Mouse (Mus musculus) gastrocnemius, adult 2 months (tissue): Measurements from ENCODE around the gene Zbtb42. TPM values are rescaled to one million over a fixed set of nuclear protein-coding genes. Genes with fewer than 3 reads are reported as not detected.
A peak's percentile ranks its signal among the peaks of the same experiment; 100 is the strongest.

ENCODE experiments used
- DNase-seq: peaks from one replicate; pipeline ENCODE4 v3.0.0; 2022
- H3K27ac ChIP-seq: fragments of 200-600 bp; 2 replicates; pipeline ENCODE4 v1.8.1; 2022; ENCODE audit warnings: mild to moderate bottlenecking
- H3K4me3 ChIP-seq: fragments of 200-600 bp; 2 replicates; pipeline ENCODE4 v1.8.1; 2022; ENCODE audit warnings: mild to moderate bottlenecking, moderate library complexity
- CTCF ChIP-seq: fragments of 200-600 bp; IDR thresholded peaks from 2 replicates; pipeline ENCODE4 v1.8.1; 2022; ENCODE audit warnings: antibody characterized with exemption, mild to moderate bottlenecking, moderate library complexity
- intact Hi-C: fragments of 180-260 bp; cut with DNase I; formaldehyde crosslinking; loops from one replicate; pipeline ENCODE4 v1.15.1; 2025
- total RNA-seq, 2 experiments: library from RNA; stranded (reverse); gene quantifications; 2 replicates each; pipeline ENCODE4 v1.2.3; 2021

Gene Zbtb42
- total RNA-seq, 2 experiments from 2014 or later = 0.64 to 0.81 TPM

DNA sequence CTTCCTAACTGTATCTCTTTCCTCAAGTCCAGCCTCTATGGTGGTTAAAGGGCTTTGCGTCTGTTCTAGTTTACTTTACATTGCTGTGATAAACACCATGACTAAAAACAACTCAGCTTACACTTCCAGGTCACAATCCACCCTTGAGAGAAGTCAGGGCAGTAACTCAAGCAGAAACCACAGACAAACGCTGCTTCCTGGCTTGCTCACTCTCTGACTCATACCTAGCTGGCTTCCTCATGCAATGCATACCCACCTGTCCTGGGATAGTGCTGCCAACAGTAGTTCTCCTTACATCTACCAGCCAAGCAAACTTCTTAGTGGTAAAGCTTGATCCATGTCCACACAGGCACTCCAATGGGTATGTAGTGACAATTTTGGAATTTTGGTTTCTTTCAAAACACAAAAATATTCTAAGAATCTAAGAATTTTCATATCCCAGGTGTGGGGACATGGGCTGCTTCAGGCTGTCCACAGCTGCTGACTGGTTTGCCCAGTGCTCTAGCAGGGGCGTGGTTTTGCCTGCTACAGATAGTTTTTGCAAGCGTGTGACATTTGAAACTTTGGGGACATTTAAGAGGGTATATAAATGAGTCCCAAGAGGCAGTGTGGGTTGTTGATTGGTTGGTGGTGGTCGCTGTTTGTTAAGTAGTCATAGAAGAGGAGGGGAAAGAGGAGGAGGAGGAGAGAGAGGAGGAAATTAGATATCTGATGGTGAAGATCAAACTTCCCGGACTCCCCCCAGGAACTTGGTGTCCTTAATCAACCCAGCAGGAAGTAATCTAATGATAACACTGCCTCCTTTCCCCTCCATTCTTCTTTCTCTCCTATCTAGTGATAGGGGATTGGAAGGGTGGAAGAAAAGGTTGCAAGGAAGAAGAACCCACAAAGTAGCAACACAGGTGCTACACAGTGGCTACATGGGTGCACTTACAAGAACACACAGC, 24.0 kb downstream of the Zbtb42 start:
- no peak for DNase-seq
- Histone ChIP-seq H3K4me3 (no peak overlapping the region), H3K27ac (peak overlapping the region; percentile 1; the same call in 1 of the 2 replicates)
- intact Hi-C loops = no loop called here
- TF ChIP-seq CTCF = no peak

DNA sequence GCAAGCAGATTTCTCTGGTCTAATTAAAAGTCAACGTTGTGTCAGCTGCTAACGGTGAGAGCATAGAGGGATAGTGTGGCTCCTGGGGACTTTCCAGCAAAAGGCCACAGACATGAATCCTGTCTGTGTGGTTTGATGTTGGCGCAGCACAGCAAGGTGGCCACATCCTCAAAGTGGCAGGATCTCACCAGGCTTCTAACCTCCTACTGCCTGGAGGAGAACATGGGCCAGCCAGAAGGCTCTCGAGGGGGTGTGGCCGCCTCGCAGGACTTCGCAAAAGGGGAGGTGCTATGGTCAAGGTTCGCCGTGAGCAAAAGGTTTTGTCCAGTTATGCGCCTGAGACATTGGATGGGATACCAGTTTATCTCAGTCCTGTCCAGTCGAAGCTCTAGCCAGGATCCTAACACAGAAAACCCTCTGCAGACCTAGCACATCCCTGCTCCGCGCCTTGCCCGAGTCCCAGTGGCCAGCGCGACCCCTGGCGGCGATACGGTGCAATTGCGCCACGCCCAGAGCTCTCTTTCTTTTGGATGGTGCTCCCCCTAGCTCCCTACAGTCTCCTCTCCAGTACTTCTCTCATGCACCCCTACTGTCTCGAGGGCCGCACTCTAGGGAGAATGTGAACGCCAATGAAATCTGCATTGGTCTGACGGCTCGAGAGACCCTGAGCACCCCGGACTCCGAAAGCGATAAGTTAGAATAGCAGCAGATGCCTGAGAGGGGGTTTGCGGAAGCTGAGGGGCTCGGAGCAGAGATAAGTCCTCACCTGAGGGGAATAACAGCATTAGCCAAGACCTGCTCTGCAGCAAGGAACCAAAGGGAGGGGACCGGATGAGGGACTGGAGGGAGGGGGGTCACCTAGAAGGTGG, 28.3 kb downstream of the Zbtb42 start:
- peak; percentile 92 for DNase-seq
- intact Hi-C loops = loop anchor here (1.0 to 2.0 kb wide), 2 partner anchors 46 to 54 kb away; no protein-coding TSS in a partner anchor
- TF ChIP-seq CTCF = peak; percentile 100; the same call in 1 of the 2 replicates
- peak overlapping the region; percentile 42 for H3K4me3 ChIP-seq
- H3K27ac ChIP-seq = no peak overlapping the region

DNA sequence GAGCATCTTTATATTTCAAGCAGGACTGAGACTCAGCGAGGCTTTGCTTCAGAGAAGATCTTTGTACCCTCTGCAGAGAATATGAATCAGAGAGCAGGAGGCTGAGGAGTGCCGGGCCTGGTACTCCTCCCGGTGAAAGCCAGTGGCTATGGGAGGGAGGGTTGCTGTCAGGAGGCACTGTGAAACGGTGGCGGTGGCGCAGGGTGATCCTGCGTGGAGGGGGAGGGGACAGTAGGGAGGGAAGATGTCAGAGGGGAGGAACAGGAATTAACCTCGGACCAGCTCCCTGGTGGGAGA, 28.9 kb downstream of the Zbtb42 start:
- intact Hi-C loops = loop anchor here (1.0 to 2.0 kb wide), 2 partner anchors 47 to 54 kb away; no protein-coding TSS in a partner anchor
- no peak for DNase-seq
- TF ChIP-seq CTCF = no peak
- Histone ChIP-seq H3K4me3 (no peak overlapping the region), H3K27ac (no peak overlapping the region)

DNA sequence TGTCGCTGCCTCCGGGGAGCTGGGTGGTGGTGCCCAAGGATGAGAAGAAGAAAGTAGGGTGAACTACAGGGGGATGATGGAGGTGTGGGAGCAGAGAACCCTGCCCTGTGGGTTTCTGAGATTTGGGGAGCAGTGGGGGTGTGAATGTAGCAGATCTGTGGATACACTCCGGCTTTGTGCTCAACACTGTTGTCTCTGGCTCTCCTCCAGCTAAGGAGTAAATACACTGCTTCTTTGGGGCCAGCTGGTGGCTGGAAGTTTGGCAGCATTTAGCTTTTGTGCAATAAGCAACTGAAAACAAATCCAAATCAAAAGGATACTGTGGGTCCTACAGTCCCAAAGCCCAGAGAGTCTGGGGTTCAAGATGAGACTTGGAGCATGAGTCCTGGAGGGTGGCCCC, 35.4 kb downstream of the Zbtb42 start:
- no peak for DNase-seq

DNA sequence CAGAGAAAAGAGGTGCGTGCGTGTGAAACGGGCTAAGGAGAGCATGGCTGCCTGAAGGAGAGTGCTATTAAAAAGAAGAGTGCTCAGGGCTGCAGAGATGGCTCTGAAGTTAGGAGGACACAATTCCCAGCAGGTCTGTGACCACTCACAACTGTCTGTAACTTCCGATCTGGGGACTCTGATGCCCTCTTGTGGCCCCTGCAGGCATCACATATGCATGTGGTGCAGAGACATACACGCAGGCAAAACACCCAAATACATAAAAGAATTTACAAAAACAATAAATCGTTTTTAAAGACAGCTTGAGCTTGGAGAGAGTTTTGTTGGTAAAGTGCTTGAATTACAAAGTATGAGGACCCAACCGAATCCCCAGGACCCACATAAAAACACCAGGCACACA, 38.5 kb downstream of the Zbtb42 start:
- no peak overlapping the region for H3K4me3 ChIP-seq

More for the DNA sequence above, 35.4 kb downstream of the Zbtb42 start:
- intact Hi-C loops = no loop called here
- no peak overlapping the region for H3K27ac ChIP-seq
- H3K4me3 ChIP-seq = no peak overlapping the region
- no peak for TF ChIP-seq CTCF

DNA sequence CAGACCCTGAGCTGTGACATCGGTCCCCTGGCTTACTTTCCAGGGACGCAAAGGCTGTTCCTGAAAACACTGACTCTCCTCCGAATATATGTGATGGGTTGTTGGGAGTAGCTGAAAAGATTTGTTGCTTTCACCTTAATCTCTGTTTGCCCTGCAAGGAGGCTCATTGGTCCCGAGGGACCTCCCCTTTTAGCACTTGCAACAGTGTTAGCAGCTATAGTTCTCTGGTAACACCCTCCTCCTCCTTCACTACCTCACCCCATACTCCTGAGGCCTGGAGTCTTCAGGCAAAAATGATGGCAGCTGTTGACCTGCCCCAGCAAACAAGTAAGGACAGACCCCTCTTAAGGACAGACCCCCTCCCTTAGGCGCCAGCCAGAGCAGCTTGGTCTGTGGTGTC, 40.4 kb downstream of the Zbtb42 start:
- Histone ChIP-seq H3K27ac (no peak overlapping the region), H3K4me3 (no peak overlapping the region)
- no peak for TF ChIP-seq CTCF
- DNase-seq = no peak
- intact Hi-C loops = no loop called here

More for the DNA sequence above, 38.5 kb downstream of the Zbtb42 start:
- peak; percentile 69 for TF ChIP-seq CTCF
- H3K27ac ChIP-seq = no peak overlapping the region
- intact Hi-C loops = no loop called here
- DNase-seq = no peak

DNA sequence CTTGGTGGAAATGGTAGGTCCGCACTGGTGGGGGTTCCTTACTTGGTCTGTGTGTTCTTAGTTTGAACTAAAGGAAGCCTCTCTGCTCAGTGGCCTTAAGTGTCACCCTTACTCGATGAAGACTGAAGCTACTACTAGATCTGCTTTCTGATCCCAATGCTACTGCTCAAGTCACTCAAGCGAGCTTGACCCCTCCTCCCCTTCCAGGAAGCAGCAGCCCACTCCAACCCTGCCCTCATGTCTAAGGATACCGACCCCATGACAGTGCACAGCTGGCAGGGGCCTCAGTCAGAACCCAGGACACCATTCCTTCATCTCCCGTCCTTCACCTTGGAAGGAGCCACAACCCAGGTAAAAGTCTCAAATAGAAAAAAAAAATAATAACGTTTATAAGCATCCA, 41.6 kb downstream of the Zbtb42 start, which contains the start of gene Cep170b:
Cep170b (plus strand) TSS at position 240 of the 400 bp plus-strand sequence.
- Histone ChIP-seq H3K4me3 (no peak within 1 kb of the TSS), H3K27ac (no peak within 1 kb of the TSS)
- TF ChIP-seq CTCF = no peak
- intact Hi-C loops = no loop called here
- DNase-seq = no peak

DNA sequence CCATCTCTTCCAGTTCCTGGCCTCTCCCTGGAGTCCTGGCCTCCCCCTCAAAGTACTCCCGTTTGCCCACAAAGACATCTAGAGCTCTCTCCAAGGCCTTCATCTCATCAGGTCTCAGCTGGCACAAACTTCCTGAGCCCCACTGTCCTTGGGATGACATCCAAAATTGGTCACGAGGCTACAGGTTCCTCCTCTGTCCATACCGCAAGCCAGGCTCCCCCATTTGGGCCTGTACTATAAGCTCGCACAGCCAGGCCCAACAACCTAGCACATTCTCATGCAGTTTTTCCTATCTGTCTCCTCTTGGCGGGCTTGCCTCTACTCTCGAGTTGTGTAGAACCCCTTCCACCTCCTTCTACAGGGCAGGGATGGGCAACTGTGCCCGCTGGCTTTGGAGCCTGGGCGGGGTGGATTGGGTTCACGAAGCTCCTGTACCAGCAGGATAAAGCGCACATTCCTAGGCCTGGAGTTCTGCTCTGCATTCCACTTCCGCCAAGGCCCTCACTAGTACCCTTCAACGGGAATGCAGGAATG, 42.3 kb downstream of the Zbtb42 start:
- Histone ChIP-seq H3K4me3 (no peak overlapping the region), H3K27ac (no peak overlapping the region)
- no peak for DNase-seq
- intact Hi-C loops = no loop called here
- no peak for TF ChIP-seq CTCF

DNA sequence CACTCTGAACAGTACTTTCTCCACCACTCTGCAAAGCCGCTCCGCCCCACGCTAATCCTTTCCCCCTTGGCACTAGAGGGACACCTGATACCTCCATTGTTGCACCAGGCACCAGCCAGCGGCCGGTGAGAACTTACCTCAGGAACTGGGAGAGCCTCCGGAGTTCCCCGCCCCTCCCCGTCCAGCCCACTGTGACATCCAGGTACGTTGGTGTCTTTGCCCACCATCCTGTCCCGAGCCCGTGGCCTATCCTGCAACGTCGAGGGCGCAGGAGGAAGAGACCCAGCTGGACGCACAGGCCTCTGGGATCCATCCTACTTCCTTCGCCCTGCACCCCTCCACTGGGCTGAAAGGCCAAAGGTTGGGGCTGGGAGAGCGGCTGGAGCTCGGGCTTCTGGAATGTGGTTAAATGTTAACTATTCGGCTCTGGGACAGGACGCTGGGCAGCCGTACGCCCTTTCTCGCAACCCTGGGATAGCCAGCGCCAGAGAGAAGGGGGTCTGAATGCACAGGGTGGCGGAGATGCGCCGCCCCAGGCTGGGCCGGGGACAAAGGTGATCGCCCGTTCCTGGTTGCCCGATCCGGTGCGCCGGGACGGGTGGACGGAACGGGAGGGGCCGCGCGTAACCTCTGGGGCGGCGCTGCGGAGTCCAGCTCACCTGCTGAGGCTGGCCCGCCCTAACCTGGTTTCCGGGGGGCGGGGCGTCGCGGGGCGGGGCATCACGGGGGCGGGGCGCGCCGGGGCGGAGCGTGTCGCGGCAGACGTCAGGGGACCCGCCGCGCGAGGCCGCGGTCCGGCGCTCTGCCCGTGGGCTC, 43.0 kb downstream of the Zbtb42 start:
- TF ChIP-seq CTCF = no peak
- Histone ChIP-seq H3K27ac (peak overlapping the region; percentile 67), H3K4me3 (peak overlapping the region; percentile 92)
- intact Hi-C loops = no loop called here
- DNase-seq = no peak

DNA sequence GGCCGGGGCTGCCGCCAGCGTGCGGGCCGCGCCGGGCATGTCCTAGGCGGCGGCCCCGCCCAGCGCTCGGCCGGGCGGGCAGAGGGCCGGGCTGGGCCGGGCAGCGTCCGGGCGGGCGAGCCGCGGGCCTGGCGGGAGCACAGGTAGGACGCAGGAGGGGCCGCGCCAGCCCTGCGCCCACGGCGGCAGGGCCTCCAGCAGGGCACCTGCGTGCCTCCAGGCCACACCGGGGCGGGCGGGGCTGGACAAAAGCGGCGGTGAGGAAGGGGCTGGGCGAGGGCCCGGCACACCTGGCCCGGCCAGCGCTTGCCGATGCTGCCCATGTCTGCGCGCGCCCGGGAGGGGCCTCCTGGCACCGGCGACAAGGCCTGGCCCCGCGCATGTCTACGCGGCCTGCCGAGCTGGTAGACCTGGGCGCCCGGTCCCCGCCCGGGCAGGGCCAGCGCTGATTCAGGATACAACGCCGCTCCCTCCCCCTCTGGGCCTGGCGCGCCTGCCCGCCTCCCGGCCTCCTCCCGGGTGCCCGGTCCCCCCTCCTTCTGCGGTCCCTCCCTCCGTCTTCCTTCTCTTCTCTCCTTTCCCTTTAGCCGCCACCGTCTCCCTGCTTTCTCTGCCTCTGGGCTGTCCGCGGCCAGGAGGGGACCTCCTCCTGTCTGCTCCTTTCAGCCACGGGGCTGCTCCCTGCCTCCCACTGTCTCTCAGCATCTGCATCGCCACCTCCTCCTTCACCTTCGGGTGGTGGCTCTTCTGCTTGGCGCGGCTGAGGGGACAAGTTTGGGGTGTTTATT, 43.8 kb downstream of the Zbtb42 start:
- intact Hi-C loops = no loop called here
- no peak for TF ChIP-seq CTCF
- peak overlapping the region; percentile 92 for H3K4me3 ChIP-seq
- peak overlapping the region; percentile 85 for H3K27ac ChIP-seq
- peak; percentile 83 for DNase-seq

DNA sequence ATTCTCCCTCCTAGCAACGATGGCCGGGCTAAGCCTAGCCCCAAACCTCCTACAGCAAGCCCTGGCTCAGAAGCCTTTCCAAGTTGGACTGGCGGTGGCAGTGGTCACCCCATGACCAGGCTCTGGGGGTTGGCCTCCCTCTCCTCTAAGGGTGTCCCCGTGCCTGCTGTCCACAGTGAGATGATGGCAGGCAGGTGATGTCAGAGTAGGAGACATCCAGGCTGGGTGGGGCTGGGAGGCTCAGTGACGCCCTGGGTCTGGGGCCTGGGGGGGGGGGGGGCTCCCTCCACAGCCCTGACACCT, 44.4 kb downstream of the Zbtb42 start:
- intact Hi-C loops = no loop called here
- peak overlapping the region; percentile 85 for H3K27ac ChIP-seq
- H3K4me3 ChIP-seq = peak overlapping the region; percentile 92
- TF ChIP-seq CTCF = no peak
- DNase-seq = no peak

DNA sequence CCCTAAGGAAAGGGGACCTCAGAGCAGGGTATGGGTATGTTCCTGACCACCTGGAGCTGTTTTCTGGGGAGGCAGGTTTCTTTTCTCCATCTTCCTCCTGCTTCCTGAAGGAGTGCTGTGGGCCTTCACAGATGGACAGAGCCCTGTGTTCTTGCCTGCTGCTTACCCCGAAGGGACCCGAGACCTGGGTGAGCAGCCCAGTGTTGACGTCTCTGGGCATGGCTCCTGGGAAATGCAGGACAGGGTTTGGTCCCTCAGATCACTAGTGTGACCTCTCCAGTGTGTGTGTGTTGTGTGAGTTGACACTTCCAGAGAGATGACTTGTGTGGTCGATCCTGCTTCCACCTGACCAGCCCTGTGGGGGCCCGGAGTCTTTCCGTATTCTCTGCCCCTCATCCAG, 44.8 kb downstream of the Zbtb42 start:
- no peak for DNase-seq
- no peak for TF ChIP-seq CTCF
- no peak overlapping the region; the same call in 1 of the 2 replicates for H3K27ac ChIP-seq
- intact Hi-C loops = no loop called here
- H3K4me3 ChIP-seq = no peak overlapping the region; the same call in 1 of the 2 replicates
